Mouse (Mus musculus) stomach, postnatal 0 days (tissue): ENCODE measurements around the gene Gm49325. TPM values are rescaled to one million over a fixed set of nuclear protein-coding genes. Genes with fewer than 3 reads are reported as not detected.
A peak's percentile ranks its signal among the peaks of the same experiment; 100 is the strongest.

ENCODE experiments used
- ATAC-seq: fragments of 200-750 bp; cut with Nextera tagmentation; 2 replicates; pipeline ENCODE4 v1.8.0; 2017; ENCODE audit not compliant: low FRiP score, low TSS enrichment
- DNase-seq: peaks from one replicate; pipeline ENCODE4 v3.0.0-alpha.2; 2016; ENCODE audit warnings: low spot score
- H3K27ac ChIP-seq: fragments of 300-500 bp; sonication (generic); replicated peaks from 2 replicates; pipeline ENCODE4 v1.5.1; 2014; ENCODE audit warnings: mild to moderate bottlenecking, control low read depth
- H3K27me3 ChIP-seq: fragments of 300-500 bp; sonication (generic); 2 replicates; pipeline ENCODE4 v1.6.1; 2014; ENCODE audit warnings: low read length; ENCODE audit not compliant: control insufficient read depth, insufficient read depth
- H3K36me3 ChIP-seq: fragments of 300-500 bp; sonication (generic); 2 replicates; pipeline ENCODE4 v1.6.1; 2014; ENCODE audit warnings: low read length, mixed read lengths; ENCODE audit not compliant: control insufficient read depth, insufficient read depth
- H3K4me1 ChIP-seq: fragments of 300-500 bp; sonication (generic); replicated peaks from 2 replicates; pipeline ENCODE4 v1.6.1; 2014; ENCODE audit warnings: antibody characterized with exemption; ENCODE audit not compliant: control insufficient read depth, insufficient read depth
- H3K4me2 ChIP-seq: fragments of 300-500 bp; sonication (generic); replicated peaks from 2 replicates; pipeline ENCODE4 v1.6.1; 2014; ENCODE audit warnings: low read depth, mild to moderate bottlenecking, control low read depth, moderate library complexity
- H3K4me3 ChIP-seq: fragments of 300-500 bp; sonication (generic); 2 replicates; pipeline ENCODE4 v1.5.1; 2014; ENCODE audit warnings: low read depth, low read length, control low read depth
- H3K9ac ChIP-seq: fragments of 300-500 bp; sonication (generic); 2 replicates; pipeline ENCODE4 v1.6.1; 2014; ENCODE audit warnings: mild to moderate bottlenecking, low read length, control low read depth, mixed read lengths
- H3K9me3 ChIP-seq: fragments of 300-500 bp; sonication (generic); 2 replicates; pipeline ENCODE4 v1.6.1; 2016; ENCODE audit warnings: low read length; ENCODE audit not compliant: control insufficient read depth
- CTCF ChIP-seq: IDR thresholded peaks from 2 replicates; pipeline ENCODE4 v1.5.1; 2016; ENCODE audit warnings: antibody characterized with exemption, low read depth, mild to moderate bottlenecking, moderate library complexity
- EP300 ChIP-seq: optimal IDR thresholded peaks from 2 replicates; pipeline ENCODE3; 2016; ENCODE audit warnings: antibody characterized with exemption
- WGBS: fragments of 180-500 bp; shearing (Covaris S2); extraction: QIAGEN DNeasy Blood & Tissue Kit; methylation state at CpG from one replicate; pipeline ENCODE4 v1.1.7; 2014; 5-methylcytosine and 5-hydroxymethylcytosine counted together
- polyA plus RNA-seq: library from polyadenylated mRNA; unstranded; fragments of >200 nt; fragmentation: Nextera tagmentation; extraction: Ambion mirVana; gene quantifications from 2 replicates; pipeline ENCODE4 v1.2.1, GENCODE M21; 2015

Gm49325 gene
- polyA plus RNA-seq, 1 experiment from 2014 or later, result 17.3 TPM

DNA sequence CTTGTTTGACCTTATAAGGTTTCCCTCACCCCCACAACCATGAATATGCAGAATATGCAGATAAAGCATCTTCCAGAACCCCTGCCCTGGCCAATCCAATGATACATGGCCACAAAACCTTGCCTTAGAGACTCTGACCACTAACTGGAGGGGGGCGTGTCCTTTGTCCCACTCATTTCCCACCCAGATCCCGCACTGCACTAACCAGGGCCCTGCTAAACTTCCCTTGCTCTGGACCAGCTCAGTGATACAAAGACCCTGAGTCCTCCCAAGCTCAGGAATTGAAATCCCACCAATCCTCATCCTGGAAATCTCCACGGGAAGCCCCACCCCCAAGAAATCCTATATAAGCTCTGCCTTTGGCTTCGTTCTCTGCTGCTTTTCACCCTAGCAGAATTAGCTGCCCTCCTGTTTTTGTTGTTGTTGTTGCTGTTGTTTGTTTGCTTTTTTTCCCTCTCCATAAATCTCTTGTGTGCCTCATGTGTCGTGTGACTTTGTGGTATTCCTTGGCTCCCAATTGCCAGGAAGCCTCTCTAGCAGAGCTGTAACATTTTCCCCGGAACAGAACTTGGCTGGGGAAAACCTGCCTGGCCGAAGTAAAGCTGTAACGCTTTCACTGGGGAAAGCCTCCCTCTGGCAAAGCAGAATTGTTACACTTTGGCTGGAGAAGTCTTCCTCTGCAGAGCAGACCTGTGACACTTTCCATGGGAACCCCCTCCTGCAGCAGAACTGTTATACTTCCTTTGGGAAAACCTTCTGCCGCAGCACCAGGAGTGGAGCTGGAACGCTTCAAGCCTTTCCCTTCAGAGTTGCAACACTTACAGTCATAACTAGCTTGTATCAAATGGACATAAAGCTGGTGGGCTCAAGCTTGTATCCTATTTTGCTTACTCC, 25.7 kb upstream of the Gm49325 start:
- ATAC-seq (no peak), DNase-seq (no peak)
- no peak overlapping the region for H3K4me3 ChIP-seq
- H3K27me3 ChIP-seq, result no peaks in the 10 kb centered on the region
- TF ChIP-seq EP300, result no peak
- TF ChIP-seq CTCF, result no peak
- no peaks in the 10 kb centered on the region for H3K36me3 ChIP-seq
- no peak overlapping the region for H3K4me2 ChIP-seq
- peaks cover 8% of the 10 kb centered on the region; the same call in 1 of the 2 replicates for H3K4me1 ChIP-seq
- H3K9me3 ChIP-seq, result no peaks in the 10 kb centered on the region
- 50% methylated on average over 10 of the region's 10 CpGs for WGBS
- H3K27ac ChIP-seq, result 0 out of 2 replicates have a peak overlapping the region, but pooled peaks have one; percentile 30
- H3K9ac ChIP-seq, result no peak overlapping the region

DNA sequence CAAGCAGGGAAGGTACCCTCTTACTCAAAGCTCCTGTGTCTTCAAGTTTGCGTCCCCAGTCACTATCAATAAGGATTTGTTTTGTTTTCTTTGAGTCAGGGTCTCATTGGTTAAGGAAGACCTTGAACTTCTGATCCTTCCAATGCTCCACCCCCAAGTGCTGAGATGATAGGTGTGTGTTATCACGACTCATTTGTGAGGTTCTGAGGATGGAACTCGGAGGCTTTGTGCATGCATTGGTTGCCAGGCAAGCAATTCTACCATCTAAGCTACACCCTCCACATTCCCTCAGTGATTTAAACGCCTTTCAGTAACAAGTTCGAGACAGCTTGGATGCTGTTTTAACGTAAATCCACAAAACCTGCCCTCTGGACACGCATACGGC, 25.0 kb upstream of the Gm49325 start:
- no peak for TF ChIP-seq EP300
- no peak for TF ChIP-seq CTCF
- peak overlapping the region; percentile 71 for H3K4me2 ChIP-seq
- no peaks in the 10 kb centered on the region for H3K36me3 ChIP-seq
- DNase-seq, result no peak
- no peaks in the 10 kb centered on the region for H3K9me3 ChIP-seq
- H3K4me1 ChIP-seq, result peaks cover 8% of the 10 kb centered on the region; the same call in 1 of the 2 replicates
- peak overlapping the region; percentile 99 for H3K27ac ChIP-seq
- no peak for ATAC-seq
- 3% methylated on average over 8 of the region's 8 CpGs for WGBS
- H3K4me3 ChIP-seq, result peak overlapping the region; percentile 84
- peak overlapping the region; percentile 56 for H3K9ac ChIP-seq
- no peaks in the 10 kb centered on the region for H3K27me3 ChIP-seq

DNA sequence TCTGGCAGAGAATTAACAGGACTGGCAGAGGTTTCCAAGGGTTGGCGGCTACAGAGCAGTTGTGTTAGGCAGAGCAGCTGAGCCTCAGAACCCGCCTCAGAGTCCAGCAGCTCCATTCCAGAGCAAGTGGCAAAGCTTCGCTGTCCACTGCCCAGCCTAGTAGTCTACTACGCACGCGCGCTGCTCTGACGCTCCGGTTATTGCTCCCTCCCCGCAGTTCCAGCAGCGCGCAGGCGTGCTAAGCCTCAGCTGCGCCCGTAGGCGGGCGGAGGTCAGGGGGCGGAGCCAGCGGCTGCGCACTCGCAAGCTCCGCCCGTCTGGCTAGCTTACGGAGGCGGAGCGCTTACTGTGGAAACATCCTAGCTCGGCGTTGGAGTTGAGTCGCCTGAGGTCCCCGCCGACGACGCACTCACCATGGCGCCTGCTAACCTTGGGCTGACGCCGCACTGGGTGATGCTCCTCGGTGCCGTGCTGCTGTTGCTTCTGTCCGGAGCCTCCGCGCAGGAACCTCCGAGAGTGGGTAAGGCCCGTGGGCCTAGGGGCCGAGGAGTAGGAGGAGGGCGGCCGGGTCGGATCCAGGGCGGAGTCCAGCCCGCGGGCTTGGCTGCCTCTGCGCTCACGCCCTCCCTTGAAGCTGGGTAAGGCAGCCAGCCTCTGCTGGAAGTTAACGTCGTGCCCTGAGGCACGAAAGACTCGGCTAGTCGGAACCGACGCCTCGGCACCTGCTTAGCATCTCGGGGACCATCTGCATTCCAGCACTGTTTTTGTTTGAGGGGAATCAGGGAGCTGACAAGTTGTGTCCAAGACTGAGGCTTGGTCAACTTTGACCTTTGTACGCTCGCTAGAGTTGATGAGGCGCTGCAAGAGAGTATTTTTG, 24.4 kb upstream of the Gm49325 start, which contains the start of gene Pttg1ip:
TSS of gene Pttg1ip (plus strand) at position 313 of the 877 bp plus-strand sequence.
- WGBS, result under 1% methylated on average over 64 of the region's 64 CpGs
- H3K27me3 ChIP-seq, result no peaks in the 10 kb centered on the region
- H3K9ac ChIP-seq, result peak within 1 kb of the TSS; percentile 92
- H3K4me1 ChIP-seq, result peaks cover 8% of the 10 kb centered on the region; the same call in 1 of the 2 replicates
- H3K4me3 ChIP-seq, result peak within 1 kb of the TSS; percentile 84
- H3K9me3 ChIP-seq, result no peaks in the 10 kb centered on the region
- peak within 1 kb of the TSS; percentile 71 for H3K4me2 ChIP-seq
- ATAC-seq (peak; percentile 93), DNase-seq (peak; percentile 97)
- no peaks in the 10 kb centered on the region for H3K36me3 ChIP-seq
- TF ChIP-seq EP300 (no peak), CTCF (no peak)
- H3K27ac ChIP-seq, result peak within 1 kb of the TSS; percentile 99

DNA sequence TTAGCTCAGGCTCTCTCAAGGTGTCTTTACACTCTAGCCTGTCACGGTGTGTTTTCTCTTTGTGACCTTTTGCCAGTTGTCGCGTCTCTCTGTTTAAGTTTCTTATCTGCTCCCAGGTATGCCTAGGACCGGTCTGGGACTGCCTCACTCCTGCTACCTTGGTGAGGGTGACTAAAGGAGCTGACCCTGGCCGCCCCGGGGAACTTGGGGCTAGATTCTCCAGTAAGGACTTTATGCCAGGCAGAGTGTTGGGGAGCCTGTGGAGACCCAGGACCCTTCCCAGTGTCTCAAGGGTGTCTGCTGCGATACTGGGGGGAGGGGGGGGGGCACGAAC, 23.7 kb upstream of the Gm49325 start:
- DNase-seq (peak; percentile 73), ATAC-seq (peak; percentile 75)
- H3K27me3 ChIP-seq, result no peaks in the 10 kb centered on the region
- peak overlapping the region; percentile 84 for H3K4me3 ChIP-seq
- H3K36me3 ChIP-seq, result 0 out of 2 replicates have a peak, but pooled peaks cover 3% of the 10 kb centered on the region
- peaks cover 8% of the 10 kb centered on the region; the same call in 1 of the 2 replicates for H3K4me1 ChIP-seq
- no peaks in the 10 kb centered on the region for H3K9me3 ChIP-seq
- peak overlapping the region; percentile 71 for H3K4me2 ChIP-seq
- peak overlapping the region; percentile 99 for H3K27ac ChIP-seq
- 9% methylated on average over 8 of the region's 8 CpGs for WGBS
- peak overlapping the region; percentile 92 for H3K9ac ChIP-seq
- no peak for TF ChIP-seq EP300
- TF ChIP-seq CTCF, result no peak

DNA sequence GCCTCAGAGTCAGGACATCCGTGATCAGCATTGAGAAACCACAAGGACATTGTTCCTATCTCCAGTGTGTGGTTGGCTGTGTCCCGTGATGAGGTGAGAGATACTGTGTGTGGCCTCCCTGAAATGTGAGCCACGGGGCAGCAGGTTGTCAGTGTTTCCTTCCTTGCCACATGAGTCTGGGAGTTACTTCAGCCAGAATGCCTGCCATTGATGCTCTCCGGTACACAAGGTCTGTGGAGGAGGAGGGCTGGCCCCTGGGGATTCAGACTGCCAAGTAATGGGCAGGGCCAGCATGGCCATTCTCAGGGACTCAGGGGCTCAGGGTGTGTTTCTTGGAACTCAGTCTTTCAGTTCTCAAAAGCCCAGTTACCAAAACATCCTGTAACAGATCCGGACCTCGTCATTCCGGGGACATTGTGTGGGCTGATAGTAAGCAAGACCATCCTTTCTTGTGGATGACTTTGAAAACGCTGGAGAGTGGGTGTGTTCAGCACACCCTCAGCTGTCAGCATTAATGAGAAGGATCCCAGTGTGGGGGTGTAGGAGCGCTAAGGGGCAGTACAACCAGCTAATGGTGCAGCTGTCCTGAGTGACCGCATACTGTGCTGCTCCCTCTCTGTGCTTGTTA, 22.1 kb upstream of the Gm49325 start:
- DNase-seq, result no peak

More for the DNA sequence above, 22.1 kb upstream of the Gm49325 start:
- Histone ChIP-seq H3K9ac (no peak overlapping the region), H3K4me3 (peak overlapping the region; percentile 8; the same call in 1 of the 2 replicates), H3K9me3 (no peaks in the 10 kb centered on the region), H3K4me2 (peak overlapping the region; percentile 71; the same call in 1 of the 2 replicates), H3K36me3 (0 out of 2 replicates have a peak, but pooled peaks cover 5% of the 10 kb centered on the region), H3K4me1 (peaks cover 8% of the 10 kb centered on the region; the same call in 1 of the 2 replicates), H3K27me3 (no peaks in the 10 kb centered on the region), H3K27ac (0 out of 2 replicates have a peak overlapping the region, but pooled peaks have one; percentile 2)
- WGBS, result 58% methylated on average over 10 of the region's 10 CpGs
- no peak for ATAC-seq
- TF ChIP-seq CTCF (no peak), EP300 (no peak)
